13 mouse cellular contexts compared by ENCODE assay signal in genomic region chr2:60090280-60090679, GRCm38 (mm10).
DNase-seq lines count a peak whose midpoint lies in the region; ATAC-seq and TF ChIP-seq lines count a peak whose summit lies in the region.
"Had no signal": no experiment of that assay in that cellular context is flagged by ENCODE, and none has a peak within 500 bp of the region (broad histone marks: within the 10 kb centered on the region; RNA-seq: fewer than 3 reads in every experiment).

No protein-coding gene starts in this region.

- no peak for ATAC-seq in kidney, embryonic 16.5 days (ENCODE audit: low FRiP score, low TSS enrichment)
- ATAC-seq in forebrain, embryonic 16.5 days: peak; percentile 62
- ATAC-seq in intestine, embryonic 16.5 days: peak; percentile 46; the same call in 1 of the 2 replicates
- no peak for ATAC-seq in midbrain, postnatal 0 days (ENCODE audit: low FRiP score)

- H3K9me3 ChIP-seq in kidney, embryonic 16.5 days (ENCODE audit: low read length): no peaks in the 10 kb centered on the region
- H3K9me3 ChIP-seq in forebrain, embryonic 16.5 days (ENCODE audit: control insufficient read depth, low read length): no peaks in the 10 kb centered on the region
- no peaks in the 10 kb centered on the region for H3K9me3 ChIP-seq in intestine, embryonic 16.5 days (ENCODE audit: control insufficient read depth, low read length)
- no peaks in the 10 kb centered on the region for H3K9me3 ChIP-seq in midbrain, postnatal 0 days (ENCODE audit: low read length)
- H3K9me3 ChIP-seq: limb, embryonic 12.5 days had no signal

- TF ChIP-seq CTCF in midbrain, postnatal 0 days (IDR thresholded peaks at IDR 0.05): no peak

- H3K27me3 ChIP-seq in kidney, embryonic 16.5 days (ENCODE audit: insufficient read depth, low read length): no peaks in the 10 kb centered on the region
- no peaks in the 10 kb centered on the region for H3K27me3 ChIP-seq in forebrain, embryonic 16.5 days (replicated peaks; ENCODE audit: control insufficient read depth, insufficient read depth, low read length)
- H3K27me3 ChIP-seq in intestine, embryonic 16.5 days (replicated peaks; ENCODE audit: control insufficient read depth, insufficient read depth, low read length): no peaks in the 10 kb centered on the region
- no peaks in the 10 kb centered on the region for H3K27me3 ChIP-seq in midbrain, postnatal 0 days (ENCODE audit: insufficient read depth, low read length)
- H3K27me3 ChIP-seq: limb, embryonic 12.5 days had no signal

- H3K9ac ChIP-seq in kidney, embryonic 16.5 days (replicated peaks; ENCODE audit: low read length): no peak overlapping the region
- no peak overlapping the region for H3K9ac ChIP-seq in forebrain, embryonic 16.5 days (replicated peaks; ENCODE audit: low read depth, low read length)
- no peak overlapping the region for H3K9ac ChIP-seq in intestine, embryonic 16.5 days (ENCODE audit: low read depth, low read length)
- no peak overlapping the region for H3K9ac ChIP-seq in midbrain, postnatal 0 days (replicated peaks; ENCODE audit: low read length, poor library complexity, severe bottlenecking)
- H3K9ac ChIP-seq: limb, embryonic 12.5 days had no signal

- no peak overlapping the region for H3K27ac ChIP-seq in kidney, embryonic 16.5 days (ENCODE audit: low read length)
- H3K27ac ChIP-seq in forebrain, embryonic 16.5 days (ENCODE audit: low read length): no peak overlapping the region
- H3K27ac ChIP-seq in intestine, embryonic 16.5 days (ENCODE audit: low read length): no peak overlapping the region
- H3K27ac ChIP-seq in midbrain, postnatal 0 days (ENCODE audit: low read depth, low read length): no peak overlapping the region

- DNase-seq in kidney, postnatal 14 days: no peak
- peak; percentile 12 for DNase-seq in midbrain, postnatal 0 days (ENCODE audit: low spot score)
- no peak for DNase-seq in thymus, postnatal 36 days
- DNase-seq in urinary bladder, adult 18-20 months (ENCODE audit: low spot score in 2 of 2): no peak
- DNase-seq in embryo, embryonic 11 days: no peak
- DNase-seq: cerebellum, adult 9-11 months; gastrocnemius, postnatal 36 days; kidney, adult 18-20 months; lung, postnatal 14 days had no signal

- peaks cover 5% of the 10 kb centered on the region; the same call in 1 of the 2 replicates for H3K36me3 ChIP-seq in kidney, embryonic 16.5 days (ENCODE audit: insufficient read depth, low read length)
- no peaks in the 10 kb centered on the region for H3K36me3 ChIP-seq in forebrain, embryonic 16.5 days (ENCODE audit: control insufficient read depth, insufficient read depth)
- H3K36me3 ChIP-seq in intestine, embryonic 16.5 days (ENCODE audit: control insufficient read depth, insufficient read depth, low read length): no peaks in the 10 kb centered on the region
- no peaks in the 10 kb centered on the region for H3K36me3 ChIP-seq in midbrain, postnatal 0 days (ENCODE audit: insufficient read depth, low read length)

- H3K4me2 ChIP-seq in kidney, embryonic 16.5 days (replicated peaks; ENCODE audit: low read depth, low read length): peak overlapping the region; percentile 48; the same call in 1 of the 2 replicates
- H3K4me2 ChIP-seq in forebrain, embryonic 16.5 days (ENCODE audit: low read length): no peak overlapping the region
- no peak overlapping the region for H3K4me2 ChIP-seq in intestine, embryonic 16.5 days (ENCODE audit: low read depth, low read length)
- H3K4me2 ChIP-seq in midbrain, postnatal 0 days (ENCODE audit: low read depth, low read length, poor library complexity, severe bottlenecking): peak overlapping the region; percentile 30; the same call in 1 of the 2 replicates
- H3K4me2 ChIP-seq: limb, embryonic 12.5 days had no signal

- H3K4me1 ChIP-seq in kidney, embryonic 16.5 days (ENCODE audit: insufficient read depth, low read length): peaks cover 10% of the 10 kb centered on the region
- H3K4me1 ChIP-seq in forebrain, embryonic 16.5 days (replicated peaks; ENCODE audit: control insufficient read depth, insufficient read depth, low read length): peaks cover 10% of the 10 kb centered on the region
- H3K4me1 ChIP-seq in intestine, embryonic 16.5 days (ENCODE audit: control insufficient read depth, insufficient read depth, low read length): peaks cover 9% of the 10 kb centered on the region
- H3K4me1 ChIP-seq in midbrain, postnatal 0 days (ENCODE audit: insufficient read depth, low read length): no peaks in the 10 kb centered on the region

- 59% methylated on average over 6 of the region's 6 CpGs for WGBS in kidney, embryonic 16.5 days
- WGBS in forebrain, embryonic 16.5 days: 12% methylated on average over 6 of the region's 6 CpGs
- WGBS in intestine, embryonic 16.5 days: 55% methylated on average over 6 of the region's 6 CpGs
- 18% methylated on average over 6 of the region's 6 CpGs for WGBS in midbrain, postnatal 0 days

- H3K4me3 ChIP-seq in kidney, embryonic 16.5 days (ENCODE audit: low read length): no peak overlapping the region
- H3K4me3 ChIP-seq in forebrain, embryonic 16.5 days (replicated peaks; ENCODE audit: low read length): no peak overlapping the region
- H3K4me3 ChIP-seq in intestine, embryonic 16.5 days (ENCODE audit: low read length): no peak overlapping the region
- H3K4me3 ChIP-seq in midbrain, postnatal 0 days (ENCODE audit: low read depth, low read length): no peak overlapping the region; the same call in 1 of the 2 replicates
- H3K4me3 ChIP-seq: limb, embryonic 12.5 days had no signal

Comparison
In these comparisons a context has a peak if more than half of its experiments do, and no peak if none do; other contexts are left out.
1. ATAC-seq: peak in forebrain, embryonic 16.5 days (single experiment) and intestine, embryonic 16.5 days (single experiment); none in kidney, embryonic 16.5 days (single experiment) and midbrain, postnatal 0 days (single experiment).
2. H3K4me2 ChIP-seq: peak in kidney, embryonic 16.5 days (single experiment) and midbrain, postnatal 0 days (single experiment); none in forebrain, embryonic 16.5 days (single experiment) and intestine, embryonic 16.5 days (single experiment).